Mouse (Mus musculus) olfactory bulb, adult 2 months (tissue): Measurements from ENCODE around the gene Clock.

Experiments used
- CTCF ChIP-seq: fragments of 200-500 bp; IDR thresholded peaks from 2 replicates; pipeline ENCODE4 v1.5.1; 2012; ENCODE audit warnings: low read depth, mild to moderate bottlenecking, low read length, moderate library complexity; ENCODE audit not compliant: insufficient read depth
- POLR2A ChIP-seq: fragments of 200-500 bp; IDR thresholded peaks from 2 replicates; pipeline ENCODE4 v1.6.1; 2012; ENCODE audit warnings: mild to moderate bottlenecking, low read depth, low read length, moderate library complexity; ENCODE audit not compliant: insufficient read depth

GRCm38 (mm10) chr5:76162926-76163325 lies 141.7 kb downstream of the Clock start:
- TF ChIP-seq CTCF (no peak), POLR2A (no peak)
